In genomic region chr15:94263866-94264496, GRCm38 (mm10) we compare ENCODE assay signal across 12 mouse cellular contexts.
DNase-seq lines count a peak whose midpoint lies in the region; ATAC-seq lines count a peak whose summit lies in the region.
"Had no signal": no experiment of that assay in that cellular context is flagged by ENCODE, and none has a peak within 500 bp of the region (broad histone marks: within the 10 kb centered on the region; RNA-seq: fewer than 3 reads in every experiment).

No protein-coding gene starts in this region.

- H3K9ac ChIP-seq in midbrain, embryonic 11.5 days (ENCODE audit: low read length), result no peak overlapping the region
- H3K9ac ChIP-seq in midbrain, embryonic 13.5 days (replicated peaks), result no peak overlapping the region
- H3K9ac ChIP-seq: heart, embryonic 15.5 days; limb, embryonic 15.5 days had no signal

- H3K36me3 ChIP-seq in midbrain, embryonic 11.5 days (ENCODE audit: control insufficient read depth, insufficient read depth, low read length), result no peaks in the 10 kb centered on the region
- H3K36me3 ChIP-seq in midbrain, embryonic 13.5 days, result no peaks in the 10 kb centered on the region
- H3K36me3 ChIP-seq: heart, embryonic 15.5 days; limb, embryonic 15.5 days had no signal

- no peak overlapping the region for H3K27ac ChIP-seq in midbrain, embryonic 11.5 days (ENCODE audit: low read depth, low read length)
- H3K27ac ChIP-seq in midbrain, embryonic 13.5 days, result no peak overlapping the region
- H3K27ac ChIP-seq: heart, embryonic 15.5 days; limb, embryonic 15.5 days had no signal

- peak; percentile 49 for DNase-seq in gastrocnemius, postnatal 10 days
- no peak for DNase-seq in gastrocnemius, postnatal 25 days
- peak; percentile 44 for DNase-seq in midbrain, embryonic 11.5 days (ENCODE audit: low spot score, missing footprints)
- peak; percentile 23 for DNase-seq in cerebellum, adult 9-11 months
- peak; percentile 28 for DNase-seq in lung, postnatal 25 days (ENCODE audit: low spot score)
- DNase-seq in heart, adult 18-20 months, result no peak
- DNase-seq: kidney, postnatal 14 days; spleen, adult 18-20 months had no signal

- no peaks in the 10 kb centered on the region for H3K27me3 ChIP-seq in midbrain, embryonic 11.5 days (ENCODE audit: control insufficient read depth, insufficient read depth, low read length)
- H3K27me3 ChIP-seq in midbrain, embryonic 13.5 days, result no peaks in the 10 kb centered on the region
- H3K27me3 ChIP-seq: heart, embryonic 15.5 days; limb, embryonic 15.5 days had no signal

- ATAC-seq in midbrain, embryonic 11.5 days (ENCODE audit: low FRiP score), result no peak
- ATAC-seq in midbrain, embryonic 13.5 days, result no peak
- no peak for ATAC-seq in activated CD4-positive, CD25-positive, alpha-beta regulatory T cell, adult 4 months

- no peak overlapping the region for H3K4me3 ChIP-seq in midbrain, embryonic 11.5 days (ENCODE audit: low read depth, low read length)
- no peak overlapping the region for H3K4me3 ChIP-seq in midbrain, embryonic 13.5 days (replicated peaks)
- H3K4me3 ChIP-seq: heart, embryonic 15.5 days; limb, embryonic 15.5 days had no signal

- H3K4me1 ChIP-seq in midbrain, embryonic 11.5 days (ENCODE audit: control insufficient read depth, insufficient read depth, low read length), result no peaks in the 10 kb centered on the region
- H3K4me1 ChIP-seq in midbrain, embryonic 13.5 days (replicated peaks), result no peaks in the 10 kb centered on the region
- H3K4me1 ChIP-seq: limb, embryonic 15.5 days had no signal

- WGBS in midbrain, embryonic 11.5 days, result 89% methylated on average over 8 of the region's 8 CpGs
- WGBS in midbrain, embryonic 13.5 days, result 79% methylated on average over 8 of the region's 8 CpGs

- no peak overlapping the region for H3K4me2 ChIP-seq in midbrain, embryonic 11.5 days
- no peak overlapping the region for H3K4me2 ChIP-seq in midbrain, embryonic 13.5 days (replicated peaks)
- H3K4me2 ChIP-seq: heart, embryonic 15.5 days; limb, embryonic 15.5 days had no signal

- H3K9me3 ChIP-seq in midbrain, embryonic 11.5 days (ENCODE audit: control insufficient read depth, low read length), result no peaks in the 10 kb centered on the region
- H3K9me3 ChIP-seq in midbrain, embryonic 13.5 days, result no peaks in the 10 kb centered on the region
- H3K9me3 ChIP-seq: heart, embryonic 15.5 days; limb, embryonic 15.5 days had no signal

Comparison
In these comparisons a context has a peak if more than half of its experiments do, and no peak if none do; other contexts are left out.
1. DNase-seq: peak in gastrocnemius, postnatal 10 days (single experiment), midbrain, embryonic 11.5 days (single experiment), cerebellum, adult 9-11 months (single experiment) and lung, postnatal 25 days (single experiment); none in gastrocnemius, postnatal 25 days (single experiment) and heart, adult 18-20 months (0 of 2).